Mouse (Mus musculus): Measurements from ENCODE around the gene Pde4d. TPM values are rescaled to one million over a fixed set of nuclear protein-coding genes. Genes with fewer than 3 reads are reported as not detected.

The Pde4d gene
- polyA plus RNA-seq (2015; fragmentation: Illumina TruSeq; extraction: RNeasy Lipid Tissue Mini Kit (QIAGEN cat#74804); ENCODE audit: insufficient read depth, low replicate concordance), result 9.7 TPM

GRCm38 (mm10) chr13:108449116-108450097, at the start of gene Pde4d:
Gene Pde4d, plus strand, starts transcription at chr13:108449948.

Other genes starting within 250 kb of the Pde4d start
- gene Elovl7, start 235.5 kb upstream of the Pde4d start, polyA plus RNA-seq (2015; fragmentation: Illumina TruSeq; extraction: RNeasy Lipid Tissue Mini Kit (QIAGEN cat#74804); ENCODE audit: insufficient read depth, low replicate concordance), result 2.9 TPM
- gene Depdc1b, start 133.6 kb upstream of the Pde4d start, polyA plus RNA-seq (2015; fragmentation: Illumina TruSeq; extraction: RNeasy Lipid Tissue Mini Kit (QIAGEN cat#74804); ENCODE audit: insufficient read depth, low replicate concordance), result 4.7 TPM

Measured in spleen, adult 10 weeks (tissue).